Mouse (Mus musculus) heart, postnatal 0 days (tissue): Measurements from ENCODE around the gene Ctsc. TPM values are rescaled to one million over a fixed set of nuclear protein-coding genes. Genes with fewer than 3 reads are reported as not detected.
A peak's percentile ranks its signal among the peaks of the same experiment; 100 is the strongest.

Experiments
- ATAC-seq: fragments of 200-750 bp; cut with Nextera tagmentation; 2 replicates; pipeline ENCODE4 v1.8.0; 2017; ENCODE audit warnings: low read depth, moderate number of reproducible peaks, moderate library complexity; ENCODE audit not compliant: insufficient read depth
- DNase-seq: peaks from one replicate; pipeline ENCODE4 v3.0.0-alpha.2; 2016; ENCODE audit warnings: low spot score
- H3K27ac ChIP-seq: fragments of 300-500 bp; sonication (generic); 2 replicates; pipeline ENCODE4 v1.5.1; 2014; ENCODE audit warnings: low read depth, mild to moderate bottlenecking
- H3K27me3 ChIP-seq: fragments of 300-500 bp; sonication (generic); 2 replicates; pipeline ENCODE4 v1.6.1; 2014; ENCODE audit warnings: low read length, mixed read lengths; ENCODE audit not compliant: control insufficient read depth, insufficient read depth
- H3K36me3 ChIP-seq: fragments of 300-500 bp; sonication (generic); replicated peaks from 2 replicates; pipeline ENCODE4 v1.6.1; 2014; ENCODE audit warnings: low read length, mixed read lengths; ENCODE audit not compliant: control insufficient read depth, insufficient read depth
- H3K4me1 ChIP-seq: fragments of 300-500 bp; sonication (generic); 2 replicates; pipeline ENCODE4 v1.6.1; 2014; ENCODE audit warnings: antibody characterized with exemption; ENCODE audit not compliant: control insufficient read depth, insufficient read depth
- H3K4me2 ChIP-seq: fragments of 300-500 bp; sonication (generic); 2 replicates; pipeline ENCODE4 v1.6.1; 2014; ENCODE audit warnings: low read depth, mild to moderate bottlenecking, low read length, moderate library complexity
- H3K4me3 ChIP-seq: fragments of 300-500 bp; sonication (generic); 2 replicates; pipeline ENCODE4 v1.5.1; 2014; ENCODE audit warnings: low read depth, low read length
- H3K9ac ChIP-seq: fragments of 300-500 bp; sonication (generic); replicated peaks from 2 replicates; pipeline ENCODE4 v1.6.1; 2014; ENCODE audit warnings: low read depth, low read length, mixed read lengths
- H3K9me3 ChIP-seq: fragments of 300-500 bp; sonication (generic); replicated peaks from 2 replicates; pipeline ENCODE4 v1.6.1; 2016; ENCODE audit warnings: low read length; ENCODE audit not compliant: control insufficient read depth
- CTCF ChIP-seq: IDR thresholded peaks from 2 replicates; pipeline ENCODE4 v1.5.1; 2016; ENCODE audit warnings: antibody characterized with exemption, control low read depth, low read depth
- EP300 ChIP-seq: IDR thresholded peaks from 2 replicates; pipeline ENCODE4 v1.6.1; 2016; ENCODE audit warnings: antibody characterized with exemption, low read depth
- WGBS: fragments of 180-500 bp; shearing (Covaris S2); extraction: QIAGEN DNeasy Blood & Tissue Kit; methylation state at CpG from one replicate; pipeline ENCODE4 v1.1.7; 2014; 5-methylcytosine and 5-hydroxymethylcytosine counted together
- polyA plus RNA-seq: library from polyadenylated mRNA; unstranded; fragments of >200 nt; fragmentation: Nextera tagmentation; extraction: Ambion mirVana; gene quantifications from 2 replicates; pipeline ENCODE4 v1.2.1, GENCODE M21; 2015
- total RNA-seq: library from RNA; depleted of rRNA; stranded (reverse); fragments of >200 nt; gene quantifications from 2 replicates; pipeline ENCODE4 v1.2.3, GENCODE M21; 2014; ENCODE audit warnings: low replicate concordance; rRNA removed

Ctsc gene
- total RNA-seq: 17.7 and 37.2 TPM in 2 replicates
- 24.8 and 28.1 TPM in 2 replicates for polyA plus RNA-seq

GRCm38 (mm10) chr7:88277858-88278627 lies at the start of gene Ctsc:
Gene Ctsc, plus strand, starts transcription at chr7:88278085.
- peak within 1 kb of the TSS; percentile 59 for H3K4me3 ChIP-seq
- peak; percentile 90 for ATAC-seq
- no peaks in the 10 kb centered on the region for H3K36me3 ChIP-seq
- 2% methylated on average over 34 of the region's 34 CpGs for WGBS
- H3K27me3 ChIP-seq: no peaks in the 10 kb centered on the region
- H3K4me2 ChIP-seq: peak within 1 kb of the TSS; percentile 86
- peak; percentile 64 for DNase-seq
- H3K9ac ChIP-seq: peak within 1 kb of the TSS; percentile 66
- H3K27ac ChIP-seq: peak within 1 kb of the TSS; percentile 52
- no peaks in the 10 kb centered on the region for H3K9me3 ChIP-seq
- TF ChIP-seq EP300 (no peak), CTCF (no peak)
- H3K4me1 ChIP-seq: peaks cover 7% of the 10 kb centered on the region; the same call in 1 of the 2 replicates

- ATAC-seq (no peak), DNase-seq (no peak)
- H3K9ac ChIP-seq: no peak overlapping the region
- no peak overlapping the region for H3K27ac ChIP-seq
- no peaks in the 10 kb centered on the region for H3K36me3 ChIP-seq
- 46% methylated on average over 2 of the region's 2 CpGs for WGBS
- H3K4me3 ChIP-seq: no peak overlapping the region
- H3K4me1 ChIP-seq: no peaks in the 10 kb centered on the region
- no peaks in the 10 kb centered on the region for H3K9me3 ChIP-seq
- no peak for TF ChIP-seq CTCF
- TF ChIP-seq EP300: no peak
- H3K4me2 ChIP-seq: no peak overlapping the region
- H3K27me3 ChIP-seq: no peaks in the 10 kb centered on the region
These were observed 48.8 kb upstream of the Ctsc start for GRCm38 (mm10) chr7:88229051-88229450.

DNA sequence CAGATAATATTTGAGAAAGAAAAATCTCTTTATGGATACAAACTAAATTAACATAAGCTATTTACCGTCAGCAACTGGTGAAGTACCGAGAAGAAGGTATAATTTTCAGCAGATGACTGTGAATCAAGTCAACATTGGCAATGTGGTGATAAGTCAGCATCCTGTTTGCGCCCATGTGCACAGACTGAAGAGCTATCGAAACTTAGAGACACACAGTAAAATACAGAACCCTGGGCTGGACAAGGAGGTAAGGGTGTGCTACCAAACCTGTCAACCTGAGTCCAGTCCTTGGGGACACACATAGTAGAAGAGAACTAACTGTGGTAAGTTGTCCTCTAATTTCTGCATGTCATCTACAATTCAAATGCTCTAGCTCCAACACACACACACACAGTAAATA lies 47.8 kb upstream of the Ctsc start:
- ATAC-seq (no peak), DNase-seq (no peak)
- Histone ChIP-seq H3K4me1 (no peaks in the 10 kb centered on the region), H3K27me3 (no peaks in the 10 kb centered on the region), H3K27ac (no peak overlapping the region), H3K9ac (no peak overlapping the region), H3K36me3 (no peaks in the 10 kb centered on the region), H3K4me2 (no peak overlapping the region), H3K4me3 (no peak overlapping the region), H3K9me3 (no peaks in the 10 kb centered on the region)
- WGBS: 80% methylated on average over 4 of the region's 4 CpGs
- TF ChIP-seq EP300 (no peak), CTCF (no peak)

DNA sequence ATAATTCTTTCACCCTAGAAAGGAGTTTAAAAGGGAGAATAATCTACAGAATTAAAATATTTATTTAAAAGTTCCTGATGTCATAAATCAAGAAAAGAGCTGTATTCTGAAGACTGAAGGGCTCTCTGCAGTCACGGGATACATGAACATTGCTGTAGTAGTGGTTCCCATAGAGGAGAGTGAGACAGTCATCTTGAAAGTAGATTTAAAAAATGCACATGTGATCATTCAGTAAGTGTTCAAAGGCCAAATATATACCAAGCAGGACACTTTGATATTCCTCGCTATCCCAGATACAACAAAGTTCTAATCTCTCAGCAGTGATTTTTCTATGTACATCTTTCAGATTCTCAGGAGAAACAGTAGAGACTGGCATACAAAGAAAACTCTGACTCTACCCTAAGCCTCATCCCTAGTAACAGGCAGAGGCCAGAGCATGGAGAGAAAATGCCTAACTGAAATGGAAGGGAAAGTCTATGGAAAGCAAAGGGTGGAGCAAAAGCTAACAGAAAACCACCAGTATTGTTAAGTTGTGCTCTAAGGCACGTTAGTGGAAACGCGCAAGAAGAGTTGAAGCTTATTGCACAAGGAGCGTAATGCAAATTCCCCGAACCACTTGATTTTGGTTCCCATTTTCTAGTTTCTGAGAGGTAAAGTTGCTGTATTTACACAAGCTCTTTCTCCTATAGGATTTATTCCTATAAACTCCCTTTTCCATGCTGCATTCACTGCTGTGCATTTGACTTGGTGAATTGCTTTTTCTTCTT lies 46.9 kb upstream of the Ctsc start:
- Histone ChIP-seq H3K4me2 (no peak overlapping the region), H3K27ac (no peak overlapping the region), H3K36me3 (no peaks in the 10 kb centered on the region), H3K4me3 (no peak overlapping the region), H3K4me1 (no peaks in the 10 kb centered on the region), H3K9ac (no peak overlapping the region), H3K27me3 (no peaks in the 10 kb centered on the region), H3K9me3 (no peaks in the 10 kb centered on the region)
- TF ChIP-seq CTCF: no peak
- no peak for TF ChIP-seq EP300
- ATAC-seq (no peak), DNase-seq (no peak)
- WGBS: 84% methylated on average over 7 of the region's 7 CpGs

DNA sequence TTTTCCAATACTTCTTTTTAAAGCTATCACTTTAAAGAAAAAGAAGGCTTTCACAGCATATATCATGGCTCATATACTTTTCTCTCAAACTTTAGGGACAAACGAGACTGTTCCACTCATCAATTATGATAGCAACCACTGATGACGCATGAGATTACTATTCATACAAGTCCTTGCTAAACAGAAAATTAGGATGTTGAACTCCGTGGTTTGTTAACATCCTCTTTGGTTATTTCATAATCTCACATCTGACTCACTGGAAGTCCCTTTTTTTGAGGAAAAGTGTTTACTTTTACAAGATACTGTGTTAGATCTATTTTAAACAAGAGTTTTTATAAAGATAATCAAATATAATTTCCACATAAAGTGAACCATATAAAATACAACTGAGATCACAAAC lies 34.8 kb upstream of the Ctsc start:
- WGBS: 57% methylated on average over 3 of the region's 3 CpGs
- no peak for DNase-seq
- H3K27me3 ChIP-seq: no peaks in the 10 kb centered on the region
- no peaks in the 10 kb centered on the region for H3K4me1 ChIP-seq
- no peak overlapping the region for H3K27ac ChIP-seq
- H3K4me3 ChIP-seq: no peak overlapping the region
- no peak for ATAC-seq
- no peak overlapping the region for H3K9ac ChIP-seq
- no peak overlapping the region for H3K4me2 ChIP-seq
- TF ChIP-seq CTCF (no peak), EP300 (no peak)
- no peaks in the 10 kb centered on the region for H3K36me3 ChIP-seq
- H3K9me3 ChIP-seq: no peaks in the 10 kb centered on the region
